Mouse (Mus musculus) kidney, adult 9 months (tissue): ENCODE measurements at regions not wholly inside any gene's neighbourhood (a gene's known extent, or its start where the extent isn't known, plus 50 kb on each side); places are given as distances from the start of the nearest gene placed in this dataset.

Experiments used
- DNase-seq: peaks from one replicate; pipeline ENCODE4 v3.0.0; 2022

DNA sequence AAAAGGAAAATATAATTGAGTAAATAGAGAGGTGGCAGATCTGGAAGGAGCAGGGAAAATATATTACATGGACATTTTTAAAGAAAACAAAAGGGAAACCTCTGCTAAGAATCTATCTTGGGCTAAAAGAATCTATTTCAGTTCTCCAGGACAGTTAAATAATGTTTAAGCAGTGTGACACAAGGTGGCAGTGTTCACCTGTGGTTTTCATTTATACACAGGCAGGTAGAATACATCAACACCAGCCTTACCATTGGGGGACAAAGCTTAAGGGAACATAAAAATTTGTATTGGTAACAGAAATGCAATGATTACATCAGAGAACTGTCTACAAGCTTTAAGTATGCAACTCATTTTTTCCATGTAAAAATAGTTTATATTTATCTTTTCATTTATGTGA is 78.2 kb upstream of the Cldn34d start:
- peak; percentile 37 for DNase-seq
